Mouse (Mus musculus) limb, embryonic 10.5 days (tissue): ENCODE data around the gene Zc3hav1l. TPM values are rescaled to one million over a fixed set of nuclear protein-coding genes. Genes with fewer than 3 reads are reported as not detected.

ENCODE experiments used
- DNase-seq: peaks from one replicate; pipeline ENCODE4 v3.0.0-alpha.2; 2017; ENCODE audit warnings: low spot score
- H3K27ac ChIP-seq: fragments of 300-500 bp; sonication (generic); 2 replicates; pipeline ENCODE4 v1.5.1; 2016; ENCODE audit warnings: mild to moderate bottlenecking
- H3K27me3 ChIP-seq: fragments of 300-500 bp; sonication (generic); 2 replicates; pipeline ENCODE4 v1.6.1; 2016; ENCODE audit warnings: low read depth, mild to moderate bottlenecking; ENCODE audit not compliant: poor library complexity, severe bottlenecking
- H3K36me3 ChIP-seq: fragments of 300-500 bp; sonication (generic); 2 replicates; pipeline ENCODE4 v1.6.1; 2016; ENCODE audit warnings: mild to moderate bottlenecking, moderate library complexity
- H3K4me1 ChIP-seq: fragments of 300-500 bp; sonication (generic); 2 replicates; pipeline ENCODE4 v1.6.1; 2016
- H3K4me3 ChIP-seq: fragments of 300-500 bp; sonication (generic); 2 replicates; pipeline ENCODE4 v1.5.1; 2016; ENCODE audit warnings: mild to moderate bottlenecking, moderate library complexity
- H3K9me3 ChIP-seq: fragments of 300-500 bp; sonication (generic); replicated peaks from 2 replicates; pipeline ENCODE4 v1.6.1; 2016; ENCODE audit warnings: mild to moderate bottlenecking
- WGBS: fragments of 180-500 bp; shearing (Covaris S2); methylation state at CpG from one replicate; pipeline ENCODE4 v1.1.7; 2016; 5-methylcytosine and 5-hydroxymethylcytosine counted together
- polyA plus RNA-seq: library from polyadenylated mRNA; unstranded; fragments of >200 nt; fragmentation: Nextera tagmentation; extraction: Ambion mirVana; gene quantifications from 2 replicates; pipeline ENCODE4 v1.2.1, GENCODE M21; 2016

Zc3hav1l gene
- 14.7 and 18.2 TPM in 2 replicates for polyA plus RNA-seq

- peak within 1 kb of the TSS; percentile 82 for H3K4me3 ChIP-seq
- WGBS = under 1% methylated on average over 70 of the region's 70 CpGs
- H3K36me3 ChIP-seq = peaks cover 32% of the 10 kb centered on the region
- peak within 1 kb of the TSS; percentile 99 for H3K27ac ChIP-seq
- H3K4me1 ChIP-seq = peaks cover 24% of the 10 kb centered on the region
- no peaks in the 10 kb centered on the region for H3K27me3 ChIP-seq
- peak; percentile 90 for DNase-seq
- H3K9me3 ChIP-seq = no peaks in the 10 kb centered on the region
These were observed at the start of gene Zc3hav1l for GRCm38 (mm10) chr6:38298761-38299401. Gene Zc3hav1l, minus strand, starts transcription at chr6:38299259.

- DNase-seq = no peak
- Histone ChIP-seq H3K27me3 (peaks cover 38% of the 10 kb centered on the region), H3K9me3 (no peaks in the 10 kb centered on the region), H3K27ac (no peak overlapping the region), H3K4me3 (no peak overlapping the region), H3K36me3 (no peaks in the 10 kb centered on the region), H3K4me1 (no peaks in the 10 kb centered on the region)
- WGBS = 81% methylated on average over 5 of the region's 5 CpGs
These were observed 48.8 kb upstream of the Zc3hav1l start for GRCm38 (mm10) chr6:38347875-38348274.

GRCm38 (mm10) chr6:38345796-38346195 lies 46.7 kb upstream of the Zc3hav1l start:
- H3K4me3 ChIP-seq = no peak overlapping the region
- DNase-seq = no peak
- WGBS = 52% methylated on average over 7 of the region's 7 CpGs
- no peak overlapping the region for H3K27ac ChIP-seq
- H3K36me3 ChIP-seq = no peaks in the 10 kb centered on the region
- no peaks in the 10 kb centered on the region for H3K4me1 ChIP-seq
- H3K9me3 ChIP-seq = no peaks in the 10 kb centered on the region
- H3K27me3 ChIP-seq = peaks cover 18% of the 10 kb centered on the region

GRCm38 (mm10) chr6:38344006-38344670 lies 45.1 kb upstream of the Zc3hav1l start:
- H3K27me3 ChIP-seq = 0 out of 2 replicates have a peak, but pooled peaks cover 3% of the 10 kb centered on the region
- no peaks in the 10 kb centered on the region for H3K4me1 ChIP-seq
- WGBS = 85% methylated on average over 7 of the region's 7 CpGs
- no peaks in the 10 kb centered on the region for H3K36me3 ChIP-seq
- no peak overlapping the region for H3K4me3 ChIP-seq
- no peaks in the 10 kb centered on the region for H3K9me3 ChIP-seq
- DNase-seq = no peak
- H3K27ac ChIP-seq = no peak overlapping the region

GRCm38 (mm10) chr6:38343581-38343980 lies 44.5 kb upstream of the Zc3hav1l start:
- no peak for DNase-seq
- no peaks in the 10 kb centered on the region for H3K36me3 ChIP-seq
- WGBS = 71% methylated on average over 3 of the region's 3 CpGs
- H3K27me3 ChIP-seq = 0 out of 2 replicates have a peak, but pooled peaks cover 3% of the 10 kb centered on the region
- no peak overlapping the region for H3K4me3 ChIP-seq
- no peaks in the 10 kb centered on the region for H3K9me3 ChIP-seq
- no peak overlapping the region for H3K27ac ChIP-seq
- no peaks in the 10 kb centered on the region for H3K4me1 ChIP-seq

GRCm38 (mm10) chr6:38342666-38342992 lies 43.6 kb upstream of the Zc3hav1l start:
- Histone ChIP-seq H3K27ac (no peak overlapping the region), H3K27me3 (0 out of 2 replicates have a peak, but pooled peaks cover 3% of the 10 kb centered on the region), H3K4me1 (no peaks in the 10 kb centered on the region), H3K9me3 (no peaks in the 10 kb centered on the region), H3K4me3 (no peak overlapping the region), H3K36me3 (no peaks in the 10 kb centered on the region)
- DNase-seq = no peak
- 78% methylated on average over 8 of the region's 8 CpGs for WGBS

- 0 out of 2 replicates have a peak, but pooled peaks cover 3% of the 10 kb centered on the region for H3K27me3 ChIP-seq
- no peaks in the 10 kb centered on the region for H3K36me3 ChIP-seq
- H3K4me1 ChIP-seq = no peaks in the 10 kb centered on the region
- no peak for DNase-seq
- no peak overlapping the region for H3K4me3 ChIP-seq
- no peaks in the 10 kb centered on the region for H3K9me3 ChIP-seq
- H3K27ac ChIP-seq = no peak overlapping the region
- 62% methylated on average over 11 of the region's 11 CpGs for WGBS
These were observed 42.9 kb upstream of the Zc3hav1l start for GRCm38 (mm10) chr6:38341751-38342665.

GRCm38 (mm10) chr6:38339078-38339477 lies 40.0 kb upstream of the Zc3hav1l start:
- 81% methylated on average over 2 of the region's 2 CpGs for WGBS
- Histone ChIP-seq H3K4me3 (no peak overlapping the region), H3K4me1 (no peaks in the 10 kb centered on the region), H3K27me3 (0 out of 2 replicates have a peak, but pooled peaks cover 3% of the 10 kb centered on the region), H3K27ac (no peak overlapping the region), H3K9me3 (no peaks in the 10 kb centered on the region), H3K36me3 (no peaks in the 10 kb centered on the region)
- no peak for DNase-seq

- 87% methylated on average over 6 of the region's 6 CpGs for WGBS
- H3K4me1 ChIP-seq = no peaks in the 10 kb centered on the region
These were observed 38.9 kb upstream of the Zc3hav1l start for GRCm38 (mm10) chr6:38337951-38338350.

GRCm38 (mm10) chr6:38337166-38337705 lies 38.2 kb upstream of the Zc3hav1l start:
- WGBS = 87% methylated on average over 4 of the region's 4 CpGs

More at GRCm38 (mm10) chr6:38337951-38338350, 38.9 kb upstream of the Zc3hav1l start:
- DNase-seq = no peak
- no peak overlapping the region for H3K4me3 ChIP-seq
- H3K27ac ChIP-seq = no peak overlapping the region
- 0 out of 2 replicates have a peak, but pooled peaks cover 1% of the 10 kb centered on the region for H3K27me3 ChIP-seq
- H3K9me3 ChIP-seq = no peaks in the 10 kb centered on the region
- H3K36me3 ChIP-seq = no peaks in the 10 kb centered on the region

GRCm38 (mm10) chr6:38335264-38335663 lies 36.2 kb upstream of the Zc3hav1l start:
- Histone ChIP-seq H3K9me3 (no peaks in the 10 kb centered on the region), H3K27ac (no peak overlapping the region)
- 78% methylated on average over 6 of the region's 6 CpGs for WGBS

More at GRCm38 (mm10) chr6:38337166-38337705, 38.2 kb upstream of the Zc3hav1l start:
- H3K27ac ChIP-seq = no peak overlapping the region
- H3K4me1 ChIP-seq = no peaks in the 10 kb centered on the region
- H3K9me3 ChIP-seq = no peaks in the 10 kb centered on the region
- no peak for DNase-seq
- H3K27me3 ChIP-seq = no peaks in the 10 kb centered on the region
- no peak overlapping the region for H3K4me3 ChIP-seq
- H3K36me3 ChIP-seq = no peaks in the 10 kb centered on the region

GRCm38 (mm10) chr6:38326596-38326995 lies 27.5 kb upstream of the Zc3hav1l start:
- WGBS = 27% methylated on average over 4 of the region's 4 CpGs

More at GRCm38 (mm10) chr6:38335264-38335663, 36.2 kb upstream of the Zc3hav1l start:
- H3K27me3 ChIP-seq = no peaks in the 10 kb centered on the region
- no peaks in the 10 kb centered on the region for H3K36me3 ChIP-seq
- H3K4me1 ChIP-seq = no peaks in the 10 kb centered on the region
- no peak for DNase-seq
- no peak overlapping the region for H3K4me3 ChIP-seq

More at GRCm38 (mm10) chr6:38326596-38326995, 27.5 kb upstream of the Zc3hav1l start:
- no peaks in the 10 kb centered on the region for H3K4me1 ChIP-seq
- H3K4me3 ChIP-seq = no peak overlapping the region
- no peaks in the 10 kb centered on the region for H3K9me3 ChIP-seq
- no peaks in the 10 kb centered on the region for H3K36me3 ChIP-seq
- H3K27me3 ChIP-seq = no peaks in the 10 kb centered on the region
- DNase-seq = peak; percentile 73
- no peak overlapping the region for H3K27ac ChIP-seq
